ENCODE assay signal across 21 mouse cellular contexts in genomic region chr12:106327351-106327750, GRCm38 (mm10).
"Had no signal": no experiment of that assay in that cellular context is flagged by ENCODE, and none has a peak within 500 bp of the region (broad histone marks: within the 10 kb centered on the region; RNA-seq: fewer than 3 reads in every experiment).

No protein-coding gene starts in this region.

- ATAC-seq: hindbrain, embryonic 16.5 days; inflammation-experienced regulatory T-cells, adult 6 months; intestine, postnatal 0 days had no signal

- H3K4me1 ChIP-seq: heart, embryonic 13.5 days; heart, embryonic 15.5 days; hindbrain, embryonic 13.5 days; intestine, embryonic 15.5 days; limb, embryonic 10.5 days; limb, embryonic 12.5 days had no signal

- H3K4me2 ChIP-seq: heart, embryonic 11.5 days; heart, embryonic 13.5 days; heart, embryonic 15.5 days; hindbrain, embryonic 13.5 days; intestine, embryonic 15.5 days; limb, embryonic 12.5 days had no signal

- H3K9ac ChIP-seq: heart, embryonic 13.5 days; heart, embryonic 15.5 days; hindbrain, embryonic 13.5 days; intestine, embryonic 15.5 days; limb, embryonic 12.5 days had no signal

- DNase-seq: gastrocnemius, postnatal 14 days; gastrocnemius, postnatal 36 days; heart, adult 11 months; heart, adult 2 months; heart, postnatal 14 days; heart, postnatal 36 days; kidney, adult 18-20 months; kidney, postnatal 10 days; kidney, postnatal 4 days had no signal

- H3K27me3 ChIP-seq: heart, embryonic 13.5 days; heart, embryonic 15.5 days; intestine, embryonic 15.5 days; limb, embryonic 12.5 days had no signal

- H3K27ac ChIP-seq: heart, adult 2 months; heart, embryonic 13.5 days; heart, embryonic 15.5 days; hindbrain, embryonic 13.5 days; intestine, embryonic 15.5 days; layer of hippocampus, adult 2 months; left cerebral cortex, adult 2 months; limb, embryonic 10.5 days; limb, embryonic 12.5 days had no signal

- H3K36me3 ChIP-seq: heart, embryonic 13.5 days; heart, embryonic 15.5 days; hindbrain, embryonic 13.5 days; intestine, embryonic 15.5 days; limb, embryonic 10.5 days; limb, embryonic 12.5 days had no signal

- H3K9me3 ChIP-seq: heart, embryonic 15.5 days; hindbrain, embryonic 13.5 days; intestine, embryonic 15.5 days; limb, embryonic 10.5 days; limb, embryonic 12.5 days had no signal

- H3K4me3 ChIP-seq: heart, adult 2 months; heart, embryonic 13.5 days; heart, embryonic 15.5 days; hindbrain, embryonic 13.5 days; intestine, embryonic 15.5 days; layer of hippocampus, adult 2 months; left cerebral cortex, adult 2 months; limb, embryonic 10.5 days; limb, embryonic 12.5 days had no signal
